Mouse (Mus musculus) liver, adult 10 weeks (tissue): ENCODE results near the gene Gm21739. TPM values are rescaled to one million over a fixed set of nuclear protein-coding genes. Genes with fewer than 3 reads are reported as not detected.

ENCODE experiments used
- polyA plus RNA-seq: library from polyadenylated mRNA; stranded (reverse); fragments of 350-450 nt; fragmentation: Illumina TruSeq; extraction: RNeasy Lipid Tissue Mini Kit (QIAGEN cat#74804); gene quantifications from one replicate; pipeline ENCODE4 v1.2.3, GENCODE M21; 2014; ENCODE audit warnings: low read depth, low replicate concordance

Gene Gm21739
- not detected for polyA plus RNA-seq

DNA sequence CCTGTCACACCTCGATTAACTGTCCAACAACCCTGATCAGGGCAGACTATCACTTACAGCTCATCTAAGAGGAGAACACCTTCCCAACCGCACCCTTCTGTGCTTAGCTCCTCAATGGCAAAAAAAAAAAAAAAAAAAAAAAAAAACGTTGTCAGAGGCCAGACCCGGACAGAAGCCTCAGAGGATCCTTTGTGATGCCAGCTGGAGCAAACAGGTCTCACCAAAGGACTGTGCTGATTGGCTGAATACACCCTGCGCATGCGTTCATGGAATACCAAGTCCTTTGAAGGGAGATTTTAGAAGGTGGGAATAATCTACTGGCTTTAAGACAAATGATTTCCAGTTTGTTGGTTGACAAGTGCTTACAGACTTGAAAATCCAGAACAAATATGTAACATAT is at the start of gene Gm21739:
TSS of gene Gm21739 (minus strand) at position 101 of the 400 bp plus-strand sequence.

